Mouse (Mus musculus) stomach, embryonic 14.5 days (tissue): ENCODE results near the gene Foxred2. TPM values are rescaled to one million over a fixed set of nuclear protein-coding genes. Genes with fewer than 3 reads are reported as not detected.
A peak's percentile ranks its signal among the peaks of the same experiment; 100 is the strongest.

ENCODE experiments used
- ATAC-seq: fragments of 200-750 bp; cut with Nextera tagmentation; 2 replicates; pipeline ENCODE4 v1.8.0; 2017; ENCODE audit warnings: low read depth, moderate TSS enrichment; ENCODE audit not compliant: insufficient number of reproducible peaks, insufficient read depth, low FRiP score
- H3K27ac ChIP-seq: fragments of 300-500 bp; sonication (generic); 2 replicates; pipeline ENCODE4 v1.5.1; 2014; ENCODE audit warnings: mild to moderate bottlenecking, low read length, moderate library complexity, mixed read lengths
- H3K27me3 ChIP-seq: fragments of 300-500 bp; sonication (generic); 2 replicates; pipeline ENCODE4 v1.6.1; 2014; ENCODE audit warnings: low read length, control low read depth, mixed read lengths; ENCODE audit not compliant: control insufficient read depth, insufficient read depth
- H3K36me3 ChIP-seq: fragments of 300-500 bp; sonication (generic); 2 replicates; pipeline ENCODE4 v1.6.1; 2014; ENCODE audit warnings: mild to moderate bottlenecking, control low read depth, low read length, moderate library complexity, mixed read lengths; ENCODE audit not compliant: control insufficient read depth, insufficient read depth
- H3K4me1 ChIP-seq: fragments of 300-500 bp; sonication (generic); 2 replicates; pipeline ENCODE4 v1.6.1; 2014; ENCODE audit warnings: low read length, control low read depth, mixed read lengths; ENCODE audit not compliant: control insufficient read depth, insufficient read depth
- H3K4me2 ChIP-seq: fragments of 300-500 bp; sonication (generic); replicated peaks from 2 replicates; pipeline ENCODE4 v1.6.1; 2014; ENCODE audit warnings: low read depth, low read length, control low read depth
- H3K4me3 ChIP-seq: fragments of 300-500 bp; sonication (generic); 2 replicates; pipeline ENCODE4 v1.5.1; 2014; ENCODE audit warnings: low read depth, low read length, control low read depth
- H3K9ac ChIP-seq: fragments of 300-500 bp; sonication (generic); replicated peaks from 2 replicates; pipeline ENCODE4 v1.6.1; 2014; ENCODE audit warnings: low read depth, mild to moderate bottlenecking, control low read depth, low read length, moderate library complexity, mixed read lengths
- H3K9me3 ChIP-seq: fragments of 300-500 bp; sonication (generic); 2 replicates; pipeline ENCODE4 v1.6.1; 2016; ENCODE audit warnings: low read depth, low read length, control low read depth; ENCODE audit not compliant: control insufficient read depth
- WGBS: fragments of 180-500 bp; shearing (Covaris S2); extraction: QIAGEN DNeasy Blood & Tissue Kit; methylation state at CpG from one replicate; pipeline ENCODE4 v1.1.7; 2014; 5-methylcytosine and 5-hydroxymethylcytosine counted together
- polyA plus RNA-seq: library from polyadenylated mRNA; unstranded; fragments of >200 nt; fragmentation: Nextera tagmentation; extraction: Ambion mirVana; gene quantifications from 2 replicates; pipeline ENCODE4 v1.2.1, GENCODE M21; 2014

Gene Foxred2
- polyA plus RNA-seq, 1 experiment from 2014 or later, result 3.3 TPM

DNA sequence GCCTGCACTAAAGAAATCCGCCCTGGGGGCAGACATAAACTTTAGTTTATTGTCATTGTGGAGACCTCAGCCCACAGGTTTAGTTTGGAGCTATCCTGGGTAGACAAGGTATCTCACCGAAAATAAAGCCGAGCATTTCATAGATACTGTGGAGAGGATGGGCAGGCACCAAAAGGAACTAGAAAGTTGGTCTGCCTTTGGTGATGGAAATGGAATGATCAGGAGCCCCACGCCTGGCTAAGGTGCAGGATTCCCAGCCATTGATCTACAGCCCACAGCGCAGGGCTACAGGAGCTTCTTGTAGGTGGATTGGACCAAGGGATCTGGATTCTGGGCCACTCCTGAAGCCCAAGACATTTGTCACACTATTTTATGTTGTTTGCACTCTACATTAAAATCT is 1.1 kb upstream of the Foxred2 start:
- no peaks in the 10 kb centered on the region for H3K9me3 ChIP-seq
- no peak overlapping the region for H3K4me2 ChIP-seq
- WGBS, result 36% methylated on average over 5 of the region's 5 CpGs
- H3K36me3 ChIP-seq, result peaks cover 41% of the 10 kb centered on the region
- no peak for ATAC-seq
- 0 out of 2 replicates have a peak, but pooled peaks cover 6% of the 10 kb centered on the region for H3K27me3 ChIP-seq
- no peak overlapping the region for H3K27ac ChIP-seq
- H3K4me3 ChIP-seq, result no peak overlapping the region
- H3K9ac ChIP-seq, result no peak overlapping the region
- peaks cover 5% of the 10 kb centered on the region; the same call in 1 of the 2 replicates for H3K4me1 ChIP-seq

DNA sequence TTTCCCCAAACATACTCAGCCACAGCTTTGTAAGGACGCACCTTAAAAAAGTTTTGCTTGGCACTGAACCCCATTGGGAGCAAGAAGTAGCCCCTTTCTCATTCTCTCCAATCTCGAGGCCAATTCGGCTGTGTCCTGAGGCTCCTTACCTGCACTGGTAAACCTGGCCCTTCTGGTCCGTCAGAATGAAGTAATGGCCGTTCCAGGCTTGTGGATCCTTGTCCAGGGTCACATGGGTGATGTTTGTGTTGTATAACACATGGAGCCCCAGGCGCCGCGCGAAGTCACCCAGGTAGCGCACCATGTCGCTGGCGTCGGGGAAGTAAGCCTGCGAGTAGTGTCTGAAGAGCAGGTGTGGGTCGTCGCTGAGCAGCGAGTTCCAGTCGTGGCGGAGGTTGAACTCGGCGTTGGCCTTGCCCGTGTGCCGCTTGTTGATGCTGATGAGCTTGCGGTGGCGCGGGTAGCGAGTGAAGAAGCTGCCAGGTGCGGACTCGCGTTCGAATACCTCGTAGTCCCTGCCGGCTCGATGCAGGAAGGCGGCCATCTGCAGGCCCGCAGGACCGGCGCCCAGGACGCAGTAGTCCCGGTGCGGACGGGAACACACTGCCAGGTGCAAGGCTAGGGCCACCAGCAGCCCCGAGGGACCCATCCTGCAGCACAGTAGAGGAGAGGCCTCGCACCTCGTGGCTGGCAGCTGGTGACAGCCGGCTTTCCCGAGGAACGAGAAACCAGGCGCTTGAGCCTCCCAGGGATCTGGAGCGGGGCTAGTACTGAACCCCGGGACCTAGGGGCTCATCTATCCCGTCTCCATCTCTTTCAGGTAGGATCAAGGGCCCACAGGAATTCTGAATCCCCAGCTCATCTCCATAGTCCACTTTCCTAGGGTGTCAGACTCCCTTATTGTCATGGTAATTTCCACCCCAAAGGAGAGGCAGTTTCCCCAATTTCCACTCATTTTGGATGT is 800 bp downstream of the Foxred2 start:
- H3K4me3 ChIP-seq, result peak overlapping the region; percentile 50
- no peaks in the 10 kb centered on the region for H3K9me3 ChIP-seq
- peak; percentile 31; the same call in 1 of the 2 replicates for ATAC-seq
- peaks cover 5% of the 10 kb centered on the region; the same call in 1 of the 2 replicates for H3K4me1 ChIP-seq
- H3K9ac ChIP-seq, result peak overlapping the region; percentile 38; the same call in 1 of the 2 replicates
- 0 out of 2 replicates have a peak, but pooled peaks cover 6% of the 10 kb centered on the region for H3K27me3 ChIP-seq
- H3K36me3 ChIP-seq, result peaks cover 22% of the 10 kb centered on the region
- peak overlapping the region; percentile 78 for H3K4me2 ChIP-seq
- 7% methylated on average over 52 of the region's 52 CpGs for WGBS
- H3K27ac ChIP-seq, result no peak overlapping the region

DNA sequence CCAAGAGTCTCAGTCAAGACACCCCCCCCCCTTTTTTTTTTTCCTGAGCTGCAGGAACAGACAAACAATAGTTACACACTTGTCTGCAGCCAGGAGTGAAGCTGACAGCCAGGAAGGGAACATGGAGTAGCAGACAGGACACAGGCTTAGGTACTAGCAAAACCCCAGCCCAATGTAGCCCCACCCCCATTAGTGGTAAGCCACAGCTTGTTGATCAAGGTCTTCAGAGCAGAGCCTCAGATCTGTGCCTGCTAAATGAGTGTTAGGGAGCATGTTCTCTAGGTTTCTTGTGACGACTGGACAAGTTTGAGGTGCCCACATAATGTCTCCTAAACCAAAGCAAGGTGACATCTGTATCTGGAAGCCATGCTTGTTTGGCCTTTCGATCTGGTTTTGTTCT is 2.2 kb downstream of the Foxred2 start:
- no peak overlapping the region for H3K27ac ChIP-seq
- H3K36me3 ChIP-seq, result peaks cover 9% of the 10 kb centered on the region; the same call in 1 of the 2 replicates
- no peaks in the 10 kb centered on the region for H3K9me3 ChIP-seq
- H3K4me2 ChIP-seq, result no peak overlapping the region
- H3K9ac ChIP-seq, result no peak overlapping the region
- WGBS, result 93% methylated on average over 2 of the region's 2 CpGs
- 0 out of 2 replicates have a peak, but pooled peaks cover 6% of the 10 kb centered on the region for H3K27me3 ChIP-seq
- H3K4me3 ChIP-seq, result no peak overlapping the region
- no peak for ATAC-seq
- H3K4me1 ChIP-seq, result peaks cover 5% of the 10 kb centered on the region; the same call in 1 of the 2 replicates

DNA sequence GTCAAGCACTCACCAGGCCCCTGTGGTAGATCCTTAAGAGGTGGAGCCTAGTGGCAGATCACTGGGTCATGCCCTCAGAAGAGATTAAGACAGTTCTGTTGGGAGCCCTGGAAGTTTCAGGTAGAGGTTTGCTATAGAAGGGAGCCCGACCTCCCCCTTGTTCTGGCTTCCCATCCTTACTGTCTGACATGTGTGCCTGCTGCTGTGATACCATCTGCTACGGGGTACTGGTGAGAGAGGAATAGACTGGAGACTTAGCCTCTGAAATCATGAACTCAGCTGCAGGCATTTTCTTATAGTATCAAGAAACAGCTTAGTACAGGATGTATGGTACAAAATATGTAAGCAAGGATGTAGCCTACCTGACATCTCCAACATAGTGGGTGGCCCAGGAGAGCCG is 3.6 kb downstream of the Foxred2 start:
- H3K27ac ChIP-seq, result no peak overlapping the region
- H3K9me3 ChIP-seq, result no peaks in the 10 kb centered on the region
- 91% methylated on average over 3 of the region's 3 CpGs for WGBS
- H3K4me2 ChIP-seq, result no peak overlapping the region
- H3K36me3 ChIP-seq, result no peaks in the 10 kb centered on the region
- no peak for ATAC-seq
- H3K27me3 ChIP-seq, result 0 out of 2 replicates have a peak, but pooled peaks cover 6% of the 10 kb centered on the region
- no peak overlapping the region for H3K9ac ChIP-seq
- peaks cover 5% of the 10 kb centered on the region; the same call in 1 of the 2 replicates for H3K4me1 ChIP-seq
- no peak overlapping the region for H3K4me3 ChIP-seq

DNA sequence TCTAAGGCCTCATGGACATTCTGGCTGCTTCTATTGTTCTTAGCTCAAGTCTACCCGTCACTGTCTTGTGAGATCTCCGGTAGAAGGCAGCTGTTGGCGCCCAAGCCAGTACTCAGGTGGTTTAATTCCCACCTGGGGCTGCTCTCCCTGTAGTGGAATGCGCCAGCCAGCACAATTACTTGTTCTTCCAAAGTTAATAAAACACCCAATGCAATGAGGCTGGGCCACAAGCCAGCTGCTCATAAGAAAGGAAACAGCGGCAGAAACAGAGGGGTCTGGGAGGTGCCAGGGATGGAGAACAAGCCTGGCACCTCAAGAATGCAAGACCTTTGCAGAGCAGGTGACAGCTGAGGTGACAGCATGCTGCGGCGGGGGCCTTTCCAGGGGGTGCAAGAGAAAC is 7.5 kb downstream of the Foxred2 start:
- Histone ChIP-seq H3K36me3 (no peaks in the 10 kb centered on the region), H3K27me3 (no peaks in the 10 kb centered on the region), H3K9me3 (no peaks in the 10 kb centered on the region), H3K27ac (no peak overlapping the region), H3K4me2 (no peak overlapping the region), H3K4me1 (no peaks in the 10 kb centered on the region), H3K4me3 (no peak overlapping the region), H3K9ac (no peak overlapping the region)
- 83% methylated on average over 7 of the region's 7 CpGs for WGBS
- ATAC-seq, result no peak

DNA sequence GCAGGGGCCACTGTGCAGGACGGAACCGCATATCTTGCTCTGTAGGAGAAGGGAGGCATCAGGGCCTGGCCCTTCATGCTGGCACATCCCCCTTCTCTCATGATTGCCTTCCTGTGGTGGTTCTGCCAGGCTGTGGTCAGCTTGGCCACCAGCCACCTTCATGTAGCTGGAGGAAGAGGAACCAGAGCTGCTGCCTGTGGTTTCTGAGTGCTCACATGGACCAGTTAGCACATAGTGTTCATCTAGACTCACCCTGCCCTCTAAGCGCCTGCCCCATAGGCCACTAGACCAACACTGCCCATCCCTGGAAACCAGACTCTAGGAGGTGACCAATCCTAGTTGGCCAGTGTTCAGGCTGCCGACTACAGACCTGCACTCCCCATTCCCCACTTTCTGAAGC is 10.8 kb downstream of the Foxred2 start:
- H3K4me1 ChIP-seq, result no peaks in the 10 kb centered on the region
- H3K4me2 ChIP-seq, result no peak overlapping the region
- no peaks in the 10 kb centered on the region for H3K27me3 ChIP-seq
- no peaks in the 10 kb centered on the region for H3K36me3 ChIP-seq
- 86% methylated on average over 4 of the region's 4 CpGs for WGBS
- no peak overlapping the region for H3K4me3 ChIP-seq
- no peak for ATAC-seq
- no peaks in the 10 kb centered on the region for H3K9me3 ChIP-seq
- 0 out of 2 replicates have a peak overlapping the region, but pooled peaks have one; percentile 1 for H3K9ac ChIP-seq
- no peak overlapping the region for H3K27ac ChIP-seq

DNA sequence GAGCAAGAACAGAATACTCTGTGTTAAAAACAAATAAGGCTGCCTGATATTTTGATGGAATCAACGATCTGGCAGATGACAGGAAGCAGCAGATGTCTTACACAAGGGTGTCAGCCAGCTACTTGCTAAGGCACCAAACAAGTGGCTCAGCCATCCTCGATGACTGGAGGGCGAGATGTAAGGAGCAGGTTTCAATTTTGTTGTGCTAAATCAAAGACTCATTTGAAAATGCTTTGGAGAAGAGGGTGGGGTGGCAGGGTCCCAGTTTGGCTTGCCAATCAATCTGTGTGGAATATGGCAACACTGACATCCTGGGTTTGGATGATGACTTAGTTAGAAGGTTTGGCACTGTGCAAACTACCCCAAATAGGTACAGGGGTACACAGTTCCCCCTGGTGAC is 15.0 kb downstream of the Foxred2 start:
- ATAC-seq, result no peak
- WGBS, result 81% methylated on average over 3 of the region's 3 CpGs

DNA sequence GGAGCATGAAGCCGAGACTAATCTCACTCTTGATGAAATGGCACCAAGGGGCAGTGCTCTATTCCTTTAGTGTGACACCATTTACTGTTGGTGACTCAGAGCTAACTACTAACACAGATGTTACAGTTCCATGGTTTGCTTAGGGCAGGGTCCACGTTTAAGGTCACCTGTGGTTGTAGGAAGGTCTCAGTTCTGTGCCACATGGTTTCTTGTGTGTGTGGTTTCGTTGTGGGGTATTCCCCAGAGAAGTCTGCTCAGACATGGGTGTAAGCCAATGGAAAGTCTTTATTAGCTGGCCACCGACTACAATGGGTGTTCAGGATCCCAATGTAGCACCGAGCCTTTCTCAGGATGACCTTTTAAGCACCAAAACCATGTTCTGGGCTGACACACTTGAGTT is 18.0 kb downstream of the Foxred2 start:
- WGBS, result 76% methylated on average over 5 of the region's 5 CpGs
- no peak overlapping the region for H3K4me2 ChIP-seq
- no peak overlapping the region for H3K9ac ChIP-seq
- no peak for ATAC-seq
- peaks cover 3% of the 10 kb centered on the region; the same call in 1 of the 2 replicates for H3K4me1 ChIP-seq
- no peak overlapping the region for H3K27ac ChIP-seq
- no peaks in the 10 kb centered on the region for H3K9me3 ChIP-seq
- H3K36me3 ChIP-seq, result no peaks in the 10 kb centered on the region
- H3K27me3 ChIP-seq, result no peaks in the 10 kb centered on the region
- no peak overlapping the region for H3K4me3 ChIP-seq

More for the DNA sequence above, 15.0 kb downstream of the Foxred2 start:
- no peak overlapping the region for H3K4me2 ChIP-seq
- H3K36me3 ChIP-seq, result no peaks in the 10 kb centered on the region
- H3K4me1 ChIP-seq, result no peaks in the 10 kb centered on the region
- no peak overlapping the region for H3K9ac ChIP-seq
- no peaks in the 10 kb centered on the region for H3K27me3 ChIP-seq
- no peaks in the 10 kb centered on the region for H3K9me3 ChIP-seq
- no peak overlapping the region for H3K27ac ChIP-seq
- H3K4me3 ChIP-seq, result no peak overlapping the region
